Mouse (Mus musculus) liver, embryonic 14.5 days (tissue): ENCODE results near the gene Dpp6.

Experiments used
- CTCF ChIP-seq: IDR thresholded peaks from 2 replicates; pipeline ENCODE4 v1.5.1; 2016; ENCODE audit warnings: antibody characterized with exemption, low read depth, control low read depth
- EP300 ChIP-seq: IDR thresholded peaks from 2 replicates; pipeline ENCODE4 v1.6.1; 2016; ENCODE audit warnings: antibody characterized with exemption, low read depth

DNA sequence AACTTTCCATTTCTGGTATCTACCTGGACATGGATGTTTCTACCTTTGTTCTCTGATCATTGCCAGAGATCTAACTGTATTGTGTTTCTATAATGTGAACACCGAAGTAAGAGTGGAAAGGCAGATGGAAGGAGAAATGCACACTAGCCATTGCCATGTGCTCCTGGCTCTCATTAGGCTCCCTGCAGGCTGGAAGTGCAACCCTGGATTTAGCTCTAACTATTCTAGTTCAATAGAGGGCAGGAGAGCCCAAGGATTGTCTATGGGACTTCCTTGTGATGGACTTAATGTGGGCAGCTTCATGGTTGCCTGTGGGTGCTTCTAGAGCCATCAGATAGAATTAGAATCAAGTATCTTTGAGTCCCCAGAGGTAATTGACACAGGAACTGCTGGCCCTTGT, 291.2 kb downstream of the Dpp6 start:
- no peak for TF ChIP-seq CTCF
- no peak for TF ChIP-seq EP300
